Mouse (Mus musculus): ENCODE data around the gene H60b. TPM values are rescaled to one million over a fixed set of nuclear protein-coding genes. Genes with fewer than 3 reads are reported as not detected.
"Not testable (repeated sequence)": the region's sequence is repeated elsewhere in the genome, so short reads cannot be mapped to it uniquely, and the experiment has no call there.

Gene H60b
- polyA plus RNA-seq, 1 experiment from 2014 or later: 0.42 TPM

DNA sequence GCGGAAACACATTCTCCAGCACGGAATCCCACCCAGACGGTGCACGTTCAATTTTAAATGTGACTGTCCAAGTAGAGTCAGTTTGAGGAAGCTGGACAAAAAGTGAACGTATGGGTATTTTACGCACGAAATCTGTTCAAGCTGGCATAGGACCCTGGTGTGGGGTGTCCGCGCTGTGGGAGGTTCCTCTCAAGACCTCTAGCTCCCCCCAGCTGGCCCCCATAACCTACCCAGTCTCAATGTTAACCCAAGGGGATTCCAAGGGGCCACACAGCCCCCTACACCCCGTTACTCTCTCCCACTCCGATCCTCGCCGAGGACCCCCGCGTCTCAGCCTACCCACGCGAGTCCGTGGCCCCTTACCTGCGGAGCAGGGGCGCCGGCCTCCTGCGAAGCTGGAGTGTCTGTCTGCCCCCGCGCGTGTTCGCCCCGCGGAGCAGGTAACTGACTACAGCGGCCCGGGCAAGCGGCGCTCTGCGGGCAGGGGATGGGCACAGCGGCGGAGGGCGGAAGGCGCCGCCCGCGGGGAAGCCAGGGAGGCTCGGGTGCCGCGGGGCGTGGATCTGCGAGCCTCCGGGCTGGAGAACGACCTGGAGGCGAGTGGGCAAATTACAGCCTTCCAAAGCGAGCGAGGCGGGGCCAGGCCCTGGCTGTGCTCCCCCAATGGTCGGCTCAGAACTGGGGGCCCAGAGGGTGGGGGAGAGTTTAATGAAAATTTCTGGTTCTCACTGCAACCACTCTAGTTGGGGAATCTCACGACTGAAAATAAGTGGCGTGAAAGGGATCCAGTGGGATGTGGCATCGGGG lies 7.1 kb upstream of the H60b start:
- H3K9ac ChIP-seq (replicated peaks; ENCODE audit: low read depth, low read length); H3K9me3 ChIP-seq (ENCODE audit: control insufficient read depth, low read length); H3K36me3 ChIP-seq (ENCODE audit: control insufficient read depth, insufficient read depth); ATAC-seq; H3K4me2 ChIP-seq (ENCODE audit: low read length); H3K4me3 ChIP-seq (replicated peaks; ENCODE audit: low read length); H3K27ac ChIP-seq (ENCODE audit: low read length): not testable (repeated sequence)
- peaks cover 27% of the 10 kb centered on the region for H3K4me1 ChIP-seq (replicated peaks; ENCODE audit: control insufficient read depth, insufficient read depth, low read length)
- peaks cover 24% of the 10 kb centered on the region for H3K27me3 ChIP-seq (replicated peaks; ENCODE audit: control insufficient read depth, insufficient read depth, low read length)
- under 1% methylated on average over 54 of the region's 55 CpGs for WGBS

- not testable (repeated sequence) for H3K27ac ChIP-seq (ENCODE audit: low read length); H3K9ac ChIP-seq (replicated peaks; ENCODE audit: low read depth, low read length); H3K9me3 ChIP-seq (ENCODE audit: control insufficient read depth, low read length); H3K4me3 ChIP-seq (replicated peaks; ENCODE audit: low read length); H3K4me2 ChIP-seq (ENCODE audit: low read length); ATAC-seq; H3K36me3 ChIP-seq (ENCODE audit: control insufficient read depth, insufficient read depth)
- WGBS: 3% methylated on average over 11 of the region's 11 CpGs
- Histone ChIP-seq H3K27me3 (replicated peaks; ENCODE audit: control insufficient read depth, insufficient read depth, low read length) (peaks cover 32% of the 10 kb centered on the region), H3K4me1 (replicated peaks; ENCODE audit: control insufficient read depth, insufficient read depth, low read length) (peaks cover 27% of the 10 kb centered on the region)
Measured at GRCm38 (mm10) chr10:22151863-22152640, 6.3 kb upstream of the H60b start.

GRCm38 (mm10) chr10:22153147-22153690 lies 5.2 kb upstream of the H60b start:
- Histone ChIP-seq H3K27me3 (replicated peaks; ENCODE audit: control insufficient read depth, insufficient read depth, low read length) (peaks cover 35% of the 10 kb centered on the region), H3K4me1 (replicated peaks; ENCODE audit: control insufficient read depth, insufficient read depth, low read length) (peaks cover 28% of the 10 kb centered on the region)
- H3K9me3 ChIP-seq (ENCODE audit: control insufficient read depth, low read length); H3K4me3 ChIP-seq (replicated peaks; ENCODE audit: low read length); H3K36me3 ChIP-seq (ENCODE audit: control insufficient read depth, insufficient read depth); H3K4me2 ChIP-seq (ENCODE audit: low read length); ATAC-seq; H3K9ac ChIP-seq (replicated peaks; ENCODE audit: low read depth, low read length); H3K27ac ChIP-seq (ENCODE audit: low read length): not testable (repeated sequence)
- 8% methylated on average over 7 of the region's 7 CpGs for WGBS

DNA sequence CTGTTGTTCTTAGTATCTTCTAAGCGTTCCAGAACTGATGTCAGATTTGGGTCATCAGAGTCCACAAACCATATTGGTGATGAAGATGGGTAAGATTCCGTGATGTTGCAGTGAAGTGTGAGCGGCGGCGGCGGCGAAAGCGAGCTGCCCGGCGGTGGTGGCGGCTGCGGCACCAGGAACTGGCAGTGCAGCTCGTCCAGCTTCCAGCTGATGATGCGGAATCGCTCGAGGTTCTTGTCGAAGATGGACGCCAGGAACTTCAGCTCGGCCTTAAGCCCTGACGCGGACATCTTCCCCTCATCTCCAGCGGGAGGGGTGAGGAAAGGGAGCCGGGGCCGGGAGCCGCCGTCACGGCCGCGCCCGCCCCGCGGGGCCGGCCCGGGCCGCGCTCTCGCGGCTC lies 4.3 kb upstream of the H60b start:
- peaks cover 24% of the 10 kb centered on the region for H3K4me1 ChIP-seq (replicated peaks; ENCODE audit: control insufficient read depth, insufficient read depth, low read length)
- ATAC-seq; H3K9me3 ChIP-seq (ENCODE audit: control insufficient read depth, low read length); H3K27ac ChIP-seq (ENCODE audit: low read length); H3K36me3 ChIP-seq (ENCODE audit: control insufficient read depth, insufficient read depth); H3K9ac ChIP-seq (replicated peaks; ENCODE audit: low read depth, low read length): not testable (repeated sequence)
- under 1% methylated on average over 38 of the region's 38 CpGs for WGBS
- peaks cover 38% of the 10 kb centered on the region for H3K27me3 ChIP-seq (replicated peaks; ENCODE audit: control insufficient read depth, insufficient read depth, low read length)
- peak overlapping the region; percentile 28 for H3K4me3 ChIP-seq (replicated peaks; ENCODE audit: low read length)
- H3K4me2 ChIP-seq (ENCODE audit: low read length): peak overlapping the region; percentile 45

GRCm38 (mm10) chr10:22154871-22155799 lies 3.3 kb upstream of the H60b start:
- H3K36me3 ChIP-seq (ENCODE audit: control insufficient read depth, insufficient read depth): no peaks in the 10 kb centered on the region
- peaks cover 37% of the 10 kb centered on the region for H3K27me3 ChIP-seq (replicated peaks; ENCODE audit: control insufficient read depth, insufficient read depth, low read length)
- no peak overlapping the region for H3K9ac ChIP-seq (replicated peaks; ENCODE audit: low read depth, low read length)
- no peaks in the 10 kb centered on the region for H3K9me3 ChIP-seq (ENCODE audit: control insufficient read depth, low read length)
- H3K27ac ChIP-seq (ENCODE audit: low read length): no peak overlapping the region
- no peak overlapping the region for H3K4me2 ChIP-seq (ENCODE audit: low read length)
- no peak overlapping the region for H3K4me3 ChIP-seq (replicated peaks; ENCODE audit: low read length)
- peaks cover 19% of the 10 kb centered on the region for H3K4me1 ChIP-seq (replicated peaks; ENCODE audit: control insufficient read depth, insufficient read depth, low read length)
- WGBS: 6% methylated on average over 3 of the region's 3 CpGs
- ATAC-seq: no peak

GRCm38 (mm10) chr10:22159131-22159561 lies 760 bp downstream of the H60b start:
- Histone ChIP-seq H3K4me1 (replicated peaks; ENCODE audit: control insufficient read depth, insufficient read depth, low read length) (peaks cover 9% of the 10 kb centered on the region; the same call in 1 of the 2 replicates), H3K9me3 (ENCODE audit: control insufficient read depth, low read length) (no peaks in the 10 kb centered on the region), H3K4me3 (replicated peaks; ENCODE audit: low read length) (no peak overlapping the region), H3K9ac (replicated peaks; ENCODE audit: low read depth, low read length) (no peak overlapping the region), H3K27ac (ENCODE audit: low read length) (no peak overlapping the region), H3K27me3 (replicated peaks; ENCODE audit: control insufficient read depth, insufficient read depth, low read length) (peaks cover 38% of the 10 kb centered on the region), H3K36me3 (ENCODE audit: control insufficient read depth, insufficient read depth) (no peaks in the 10 kb centered on the region), H3K4me2 (ENCODE audit: low read length) (no peak overlapping the region)
- under 1% methylated on average over 24 of the region's 24 CpGs for WGBS
- no peak for ATAC-seq

- Histone ChIP-seq H3K4me3 (replicated peaks; ENCODE audit: low read length) (no peak overlapping the region), H3K4me1 (replicated peaks; ENCODE audit: control insufficient read depth, insufficient read depth, low read length) (peaks cover 7% of the 10 kb centered on the region; the same call in 1 of the 2 replicates), H3K9ac (replicated peaks; ENCODE audit: low read depth, low read length) (no peak overlapping the region), H3K36me3 (ENCODE audit: control insufficient read depth, insufficient read depth) (no peaks in the 10 kb centered on the region), H3K27me3 (replicated peaks; ENCODE audit: control insufficient read depth, insufficient read depth, low read length) (peaks cover 38% of the 10 kb centered on the region), H3K9me3 (ENCODE audit: control insufficient read depth, low read length) (no peaks in the 10 kb centered on the region), H3K27ac (ENCODE audit: low read length) (no peak overlapping the region), H3K4me2 (ENCODE audit: low read length) (no peak overlapping the region)
- ATAC-seq: no peak
- WGBS: 2% methylated on average over 23 of the region's 23 CpGs
Measured at GRCm38 (mm10) chr10:22159581-22160140, 1.3 kb downstream of the H60b start.

DNA sequence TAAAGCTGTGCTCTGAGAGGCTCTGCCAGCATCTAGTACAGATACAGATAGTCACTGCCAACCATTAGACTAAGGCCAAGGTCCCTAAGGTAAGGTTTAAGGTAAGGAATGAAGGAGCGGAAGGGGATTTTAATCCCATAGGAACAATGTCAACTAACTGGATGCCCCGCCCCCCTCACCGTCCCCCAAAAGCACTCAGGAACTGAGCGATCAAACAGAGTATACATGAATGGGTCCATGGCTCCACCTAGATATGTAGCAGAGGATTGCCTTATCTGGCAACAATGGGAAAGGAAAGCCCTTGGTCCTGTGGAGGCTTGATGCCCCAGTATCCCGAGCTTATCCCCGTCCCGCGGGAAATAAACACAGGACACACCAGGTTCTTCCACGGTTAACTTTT lies 4.9 kb downstream of the H60b start:
- not testable (repeated sequence) for H3K9me3 ChIP-seq (ENCODE audit: control insufficient read depth, low read length); H3K36me3 ChIP-seq (ENCODE audit: control insufficient read depth, insufficient read depth); H3K4me1 ChIP-seq (replicated peaks; ENCODE audit: control insufficient read depth, insufficient read depth, low read length); H3K27ac ChIP-seq (ENCODE audit: low read length); H3K9ac ChIP-seq (replicated peaks; ENCODE audit: low read depth, low read length); H3K4me3 ChIP-seq (replicated peaks; ENCODE audit: low read length)
- Histone ChIP-seq H3K4me2 (ENCODE audit: low read length) (peak overlapping the region; percentile 37), H3K27me3 (replicated peaks; ENCODE audit: control insufficient read depth, insufficient read depth, low read length) (peaks cover 14% of the 10 kb centered on the region)
- WGBS: 5% methylated on average over 9 of the region's 9 CpGs
- ATAC-seq: peak; percentile 34
